Mouse (Mus musculus): ENCODE data around the gene Mtch1.

DNA sequence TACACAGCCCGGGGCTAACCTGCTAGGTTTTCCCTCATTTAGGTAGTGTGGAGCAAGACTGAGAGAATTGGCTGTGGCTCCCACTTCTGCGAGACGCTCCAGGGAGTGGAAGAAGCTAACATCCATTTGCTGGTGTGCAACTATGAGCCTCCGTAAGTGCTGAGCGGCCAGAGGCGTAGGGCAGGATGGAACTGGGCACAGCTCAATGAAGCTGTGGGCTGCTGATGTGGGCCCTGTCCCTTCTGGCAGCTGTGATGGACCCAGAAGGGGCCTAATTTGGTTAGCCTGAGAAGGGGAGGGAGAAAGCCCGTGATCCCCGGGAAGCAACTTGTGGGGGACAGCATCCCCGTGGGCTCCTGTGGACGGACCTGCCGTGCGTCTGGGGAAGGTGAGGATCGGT, 21.9 kb downstream of the Mtch1 start:
- TF ChIP-seq CTCF (IDR thresholded peaks at IDR 0.05; ENCODE audit: low read depth) (no peak), EP300 (optimal IDR thresholded peaks at IDR 0.05) (no peak)

Measured in stomach, postnatal 0 days (tissue).